In the genomic region with DNA sequence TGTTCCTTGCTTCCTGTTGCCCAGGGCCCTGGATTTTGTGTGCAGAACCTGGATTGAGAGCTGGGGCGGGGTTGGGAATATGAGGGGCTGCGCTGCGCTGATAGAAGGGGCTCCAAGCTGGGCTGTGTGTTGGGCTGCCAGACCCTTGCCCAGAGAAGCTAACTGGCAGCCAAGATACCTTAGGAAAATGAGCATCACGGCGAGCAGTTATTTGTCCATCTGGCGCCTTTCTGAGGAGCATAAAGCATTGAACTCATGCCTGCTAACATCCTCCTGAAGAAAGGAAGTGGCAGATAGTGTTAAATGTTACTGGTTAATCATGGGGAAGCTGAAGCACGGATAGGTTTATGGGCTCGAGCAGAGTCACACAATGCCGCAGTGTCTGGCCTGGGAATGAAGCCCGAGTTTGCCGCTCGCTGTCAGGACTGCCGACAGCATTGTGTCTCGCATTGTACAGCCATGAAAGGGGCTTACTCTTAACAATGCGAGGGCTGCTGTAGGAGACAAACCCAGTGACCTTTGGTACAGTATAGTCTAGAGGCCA, we compare ENCODE assay signal across 10 mouse cellular contexts.
DNase-seq lines count a peak whose midpoint lies in the region; ATAC-seq and TF ChIP-seq lines count a peak whose summit lies in the region.
"Had no signal": no experiment of that assay in that cellular context is flagged by ENCODE, and none has a peak within 500 bp of the region (broad histone marks: within the 10 kb centered on the region; RNA-seq: fewer than 3 reads in every experiment).

No protein-coding gene starts in this region.

- TF ChIP-seq POLR2A in spleen, adult 2 months (IDR thresholded peaks at IDR 0.05; ENCODE audit: low read depth, low read length): no peak
- no peak for TF ChIP-seq POLR2A in lung, adult 2 months (IDR thresholded peaks at IDR 0.05; ENCODE audit: borderline replicate concordance, extremely low read depth, low read depth, low read length)

- no peak for DNase-seq in spleen, adult 2 months (ENCODE audit: low read depth in 1 of 2, low spot score in 2 of 2)
- DNase-seq in spleen, postnatal 10 days (ENCODE audit: low spot score in 2 of 2): no peak
- peak; percentile 44 for DNase-seq in embryonic facial prominence, embryonic 11.5 days (ENCODE audit: low spot score)
- peak; percentile 73 for DNase-seq in hindbrain, postnatal 0 days (ENCODE audit: low spot score)
- DNase-seq in lung, adult 2 months: no peak
- DNase-seq in frontal cortex, postnatal 25 days (ENCODE audit: low spot score in 2 of 2): no peak
- DNase-seq: gastrocnemius, postnatal 10 days; thymus, adult 18-20 months had no signal

- no peak overlapping the region for H3K4me2 ChIP-seq in embryonic facial prominence, embryonic 11.5 days (ENCODE audit: low read depth, low read length)
- peak overlapping the region; percentile 48 for H3K4me2 ChIP-seq in hindbrain, postnatal 0 days (ENCODE audit: low read depth, low read length)

- no peak overlapping the region for H3K4me3 ChIP-seq in spleen, adult 2 months (ENCODE audit: extremely low read depth, insufficient read depth, insufficient read length)
- H3K4me3 ChIP-seq in embryonic facial prominence, embryonic 11.5 days (ENCODE audit: low read depth, low read length): no peak overlapping the region
- no peak overlapping the region for H3K4me3 ChIP-seq in hindbrain, postnatal 0 days (ENCODE audit: low read length)
- no peak overlapping the region for H3K4me3 ChIP-seq in lung, adult 2 months (replicated peaks; ENCODE audit: extremely low read depth, low read depth, low read length)

- H3K4me1 ChIP-seq in spleen, adult 2 months (ENCODE audit: control insufficient read depth, insufficient read depth, insufficient read length): no peaks in the 10 kb centered on the region
- H3K4me1 ChIP-seq in embryonic facial prominence, embryonic 11.5 days (ENCODE audit: control insufficient read depth, insufficient read depth, low read length): no peaks in the 10 kb centered on the region
- H3K4me1 ChIP-seq in hindbrain, postnatal 0 days (ENCODE audit: insufficient read depth, low read length): peaks cover 13% of the 10 kb centered on the region; the same call in 1 of the 2 replicates
- no peaks in the 10 kb centered on the region for H3K4me1 ChIP-seq in lung, adult 2 months (ENCODE audit: control insufficient read depth, insufficient read depth, low read length)

- H3K9me3 ChIP-seq in embryonic facial prominence, embryonic 11.5 days (replicated peaks; ENCODE audit: control insufficient read depth, low read length): no peaks in the 10 kb centered on the region
- H3K9me3 ChIP-seq in hindbrain, postnatal 0 days (ENCODE audit: low read length): no peaks in the 10 kb centered on the region

- 93% methylated on average over 15 of the region's 15 CpGs for WGBS in spleen, adult 2 months
- WGBS in embryonic facial prominence, embryonic 11.5 days: 46% methylated on average over 15 of the region's 15 CpGs
- WGBS in hindbrain, postnatal 0 days: 18% methylated on average over 15 of the region's 15 CpGs
- 86% methylated on average over 15 of the region's 15 CpGs for WGBS in lung, adult 2 months

- 0 out of 2 replicates have a peak overlapping the region, but pooled peaks have one; percentile 8 for H3K27ac ChIP-seq in spleen, adult 2 months (ENCODE audit: insufficient read depth, low read length)
- H3K27ac ChIP-seq in embryonic facial prominence, embryonic 11.5 days (replicated peaks; ENCODE audit: low read depth, low read length): 0 out of 2 replicates have a peak overlapping the region, but pooled peaks have one; percentile 47
- H3K27ac ChIP-seq in hindbrain, postnatal 0 days: peak overlapping the region; percentile 57; the same call in 1 of the 2 replicates
- H3K27ac ChIP-seq: kidney, postnatal 0 days had no signal

- no peaks in the 10 kb centered on the region for H3K36me3 ChIP-seq in spleen, adult 2 months (ENCODE audit: control insufficient read depth, insufficient read depth, low read length)
- H3K36me3 ChIP-seq in embryonic facial prominence, embryonic 11.5 days (replicated peaks; ENCODE audit: control insufficient read depth, insufficient read depth, low read depth, low read length): no peaks in the 10 kb centered on the region
- no peaks in the 10 kb centered on the region for H3K36me3 ChIP-seq in hindbrain, postnatal 0 days (ENCODE audit: insufficient read depth, low read length)

- ATAC-seq in embryonic facial prominence, embryonic 11.5 days (replicated peaks; ENCODE audit: insufficient number of reproducible peaks, low FRiP score, low TSS enrichment, low read depth): peak; percentile 70; the same call in 1 of the 2 replicates
- peak; percentile 83 for ATAC-seq in hindbrain, postnatal 0 days
- ATAC-seq in inflammation-experienced regulatory T-cells, adult 6 months: no peak

- no peak for TF ChIP-seq CTCF in spleen, adult 2 months (IDR thresholded peaks at IDR 0.05; ENCODE audit: extremely low read depth, insufficient read depth, insufficient read length, insufficient replicate concordance)
- TF ChIP-seq CTCF in hindbrain, postnatal 0 days (IDR thresholded peaks at IDR 0.05; ENCODE audit: low read depth): no peak
- TF ChIP-seq CTCF in lung, adult 2 months (IDR thresholded peaks at IDR 0.05; ENCODE audit: insufficient read depth, low read length): no peak

- H3K27me3 ChIP-seq in spleen, adult 2 months (ENCODE audit: control insufficient read depth, insufficient read depth, low read length): no peaks in the 10 kb centered on the region
- H3K27me3 ChIP-seq in embryonic facial prominence, embryonic 11.5 days (ENCODE audit: control insufficient read depth, insufficient read depth, low read length): no peaks in the 10 kb centered on the region
- no peaks in the 10 kb centered on the region for H3K27me3 ChIP-seq in hindbrain, postnatal 0 days (ENCODE audit: insufficient read depth, low read length)

- H3K9ac ChIP-seq in embryonic facial prominence, embryonic 11.5 days (replicated peaks; ENCODE audit: low read length): peak overlapping the region; percentile 23; the same call in 1 of the 2 replicates
- 0 out of 2 replicates have a peak overlapping the region, but pooled peaks have one; percentile 21 for H3K9ac ChIP-seq in hindbrain, postnatal 0 days (replicated peaks; ENCODE audit: low read length)

Comparison
In these comparisons a context has a peak if more than half of its experiments do, and no peak if none do; other contexts are left out.
1. DNase-seq: peak in embryonic facial prominence, embryonic 11.5 days (single experiment) and hindbrain, postnatal 0 days (single experiment); none in spleen, adult 2 months (0 of 2), spleen, postnatal 10 days (0 of 2), lung, adult 2 months (single experiment) and frontal cortex, postnatal 25 days (0 of 2).
2. Peak in every context shown above with its lines, with median percentiles within 50 percentile points of each other: H3K27ac ChIP-seq.